Comparison of ENCODE assay signal across 34 mouse cellular contexts in the genomic region with DNA sequence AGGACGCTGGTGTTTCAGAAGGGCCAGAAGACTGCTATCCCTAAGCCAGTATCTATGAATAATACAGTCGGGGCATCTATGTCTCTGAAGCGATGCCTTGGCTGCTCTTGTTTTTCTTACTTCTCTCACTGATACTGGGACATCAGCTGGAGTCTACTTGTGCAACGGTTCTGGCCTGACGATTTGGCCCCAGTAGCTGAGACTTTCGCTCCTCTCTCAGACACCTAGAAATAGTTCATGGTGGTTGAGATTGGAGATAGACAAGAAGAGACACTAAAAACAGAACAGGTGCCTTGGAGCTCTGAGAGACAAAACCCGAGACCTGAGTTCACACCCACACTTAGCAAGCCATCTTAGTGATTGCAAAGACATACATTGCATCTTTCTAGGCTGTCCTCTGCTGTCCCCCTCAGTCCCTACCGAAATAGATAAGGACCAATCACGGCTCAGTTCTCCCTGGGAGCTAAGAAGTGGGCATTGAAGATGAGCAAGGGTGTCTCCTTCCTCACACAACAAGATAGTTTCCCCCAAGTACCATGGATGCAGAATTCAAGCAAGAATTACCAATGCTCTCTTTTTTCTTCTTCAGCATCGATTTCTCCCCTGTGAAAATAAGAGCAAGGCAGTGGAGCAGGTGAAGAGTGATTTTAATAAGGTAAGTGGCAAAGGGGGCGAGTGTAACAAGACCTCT. TPM values are rescaled to one million over a fixed set of nuclear protein-coding genes. Genes with fewer than 3 reads are reported as not detected.
"Had no signal": no experiment of that assay in that cellular context is flagged by ENCODE, and none has a peak within 500 bp of the region (broad histone marks: within the 10 kb centered on the region; RNA-seq: fewer than 3 reads in every experiment).

No protein-coding gene starts in this region.

- H3K4me1 ChIP-seq: embryonic facial prominence, embryonic 12.5 days; embryonic facial prominence, embryonic 13.5 days; embryonic facial prominence, embryonic 15.5 days; forebrain, embryonic 10.5 days; forebrain, embryonic 12.5 days; forebrain, embryonic 13.5 days; forebrain, embryonic 15.5 days had no signal

- H3K4me3 ChIP-seq: embryonic facial prominence, embryonic 10.5 days; embryonic facial prominence, embryonic 12.5 days; embryonic facial prominence, embryonic 13.5 days; embryonic facial prominence, embryonic 15.5 days; erythroblast, embryonic 14.5 days; forebrain, embryonic 10.5 days; forebrain, embryonic 12.5 days; forebrain, embryonic 13.5 days; forebrain, embryonic 15.5 days; gastrocnemius, adult 2 months; heart, adult 2 months; heart, embryonic 10.5 days had no signal

- ATAC-seq: forebrain, embryonic 13.5 days; forebrain, embryonic 14.5 days; forebrain, embryonic 15.5 days; forebrain, embryonic 16.5 days; forebrain, postnatal 0 days had no signal

- H3K27ac ChIP-seq: embryonic facial prominence, embryonic 10.5 days; embryonic facial prominence, embryonic 12.5 days; embryonic facial prominence, embryonic 13.5 days; embryonic facial prominence, embryonic 15.5 days; forebrain, embryonic 10.5 days; forebrain, embryonic 12.5 days; forebrain, embryonic 13.5 days; forebrain, embryonic 15.5 days; gastrocnemius, adult 2 months; heart, adult 2 months; heart, embryonic 10.5 days had no signal

- H3K36me3 ChIP-seq: embryonic facial prominence, embryonic 10.5 days; embryonic facial prominence, embryonic 12.5 days; embryonic facial prominence, embryonic 13.5 days; embryonic facial prominence, embryonic 15.5 days; forebrain, embryonic 10.5 days; forebrain, embryonic 12.5 days; forebrain, embryonic 15.5 days; heart, embryonic 10.5 days had no signal

- H3K27me3 ChIP-seq: embryonic facial prominence, embryonic 12.5 days; embryonic facial prominence, embryonic 15.5 days; forebrain, embryonic 12.5 days; forebrain, embryonic 13.5 days; forebrain, embryonic 15.5 days had no signal

- H3K9me3 ChIP-seq: embryonic facial prominence, embryonic 10.5 days; embryonic facial prominence, embryonic 12.5 days; embryonic facial prominence, embryonic 13.5 days; embryonic facial prominence, embryonic 15.5 days; forebrain, embryonic 10.5 days; forebrain, embryonic 12.5 days; forebrain, embryonic 13.5 days; forebrain, embryonic 15.5 days; heart, embryonic 10.5 days had no signal

- DNase-seq: embryo, embryonic 11 days; forebrain, postnatal 0 days; gastrocnemius, adult 2 months; gastrocnemius, postnatal 10 days; gastrocnemius, postnatal 14 days; gastrocnemius, postnatal 25 days; gastrocnemius, postnatal 36 days; heart, adult 11 months; heart, adult 18-20 months; heart, adult 2 months had no signal

- H3K9ac ChIP-seq: embryonic facial prominence, embryonic 12.5 days; embryonic facial prominence, embryonic 13.5 days; embryonic facial prominence, embryonic 15.5 days; forebrain, embryonic 12.5 days; forebrain, embryonic 13.5 days; forebrain, embryonic 15.5 days; forebrain, postnatal 0 days had no signal

- H3K4me2 ChIP-seq: embryonic facial prominence, embryonic 12.5 days; embryonic facial prominence, embryonic 13.5 days; embryonic facial prominence, embryonic 15.5 days; forebrain, embryonic 12.5 days; forebrain, embryonic 13.5 days; forebrain, embryonic 15.5 days had no signal

RNA-seq across cellular contexts. Expression of gene Il10, which starts 2.4 kb away (rescaled TPM):
- total RNA-seq: common myeloid progenitor, adult 5-6 weeks; forebrain, postnatal 0 days; gastrocnemius, adult 18-20 months; gastrocnemius, adult 2 months; gastrocnemius, adult 8-10 months; gastrocnemius, postnatal 10 days; gastrocnemius, postnatal 14 days; gastrocnemius, postnatal 25 days; gastrocnemius, postnatal 36 days; gastrocnemius, postnatal 4 days; granulocyte monocyte progenitor cell, adult 5-6 weeks; heart, adult 18-20 months; heart, adult 2 months; heart, adult 8-10 months had no signal
- polyA plus RNA-seq: cortical plate, adult 2 months; embryonic facial prominence, embryonic 10.5 days; embryonic facial prominence, embryonic 11.5 days; embryonic facial prominence, embryonic 12.5 days; embryonic facial prominence, embryonic 13.5 days; embryonic facial prominence, embryonic 14.5 days; embryonic facial prominence, embryonic 15.5 days; erythroblast, embryonic 14.5 days; forebrain, embryonic 10.5 days; forebrain, embryonic 11.5 days; forebrain, embryonic 12.5 days; forebrain, embryonic 13.5 days; forebrain, embryonic 14.5 days; forebrain, embryonic 15.5 days; forebrain, postnatal 0 days; frontal cortex, adult 2 months; gonadal fat pad, adult 2 months; heart, adult 2 months; heart, embryonic 10.5 days had no signal
